Mouse (Mus musculus) liver, embryonic 15.5 days (tissue): ENCODE measurements around the gene Dlg4. TPM values are rescaled to one million over a fixed set of nuclear protein-coding genes. Genes with fewer than 3 reads are reported as not detected.

ENCODE experiments used
- ATAC-seq: fragments of 200-750 bp; cut with Nextera tagmentation; 2 replicates; pipeline ENCODE4 v1.8.0; 2017; ENCODE audit warnings: moderate number of reproducible peaks, mild to moderate bottlenecking, moderate library complexity; ENCODE audit not compliant: insufficient read depth
- H3K27ac ChIP-seq: fragments of 300-500 bp; sonication (generic); replicated peaks from 2 replicates; pipeline ENCODE4 v1.5.1; 2015; ENCODE audit warnings: mild to moderate bottlenecking, inconsistent platforms
- H3K27me3 ChIP-seq: fragments of 300-500 bp; sonication (generic); 2 replicates; pipeline ENCODE4 v1.6.1; 2015; ENCODE audit warnings: mild to moderate bottlenecking, inconsistent platforms
- H3K36me3 ChIP-seq: fragments of 300-500 bp; sonication (generic); replicated peaks from 2 replicates; pipeline ENCODE4 v1.6.1; 2015; ENCODE audit warnings: moderate library complexity, mild to moderate bottlenecking, inconsistent platforms
- H3K4me1 ChIP-seq: fragments of 300-500 bp; sonication (generic); replicated peaks from 2 replicates; pipeline ENCODE4 v1.6.1; 2015; ENCODE audit warnings: inconsistent platforms
- H3K4me2 ChIP-seq: fragments of 300-500 bp; sonication (generic); 2 replicates; pipeline ENCODE4 v1.6.1; 2015; ENCODE audit warnings: moderate library complexity, mild to moderate bottlenecking, inconsistent platforms
- H3K4me3 ChIP-seq: fragments of 300-500 bp; sonication (generic); replicated peaks from 2 replicates; pipeline ENCODE4 v1.5.1; 2015; ENCODE audit warnings: mild to moderate bottlenecking, inconsistent platforms
- H3K9ac ChIP-seq: fragments of 300-500 bp; sonication (generic); 2 replicates; pipeline ENCODE4 v1.6.1; 2015; ENCODE audit warnings: moderate library complexity, mild to moderate bottlenecking, inconsistent platforms
- H3K9me3 ChIP-seq: fragments of 300-500 bp; sonication (generic); replicated peaks from 2 replicates; pipeline ENCODE4 v1.6.1; 2016; ENCODE audit warnings: inconsistent platforms
- WGBS: fragments of 180-500 bp; shearing (Covaris S2); methylation state at CpG from one replicate; pipeline ENCODE4 v1.1.7; 2015; ENCODE audit warnings: mixed read lengths; ENCODE audit not compliant: insufficient replicate concordance; 5-methylcytosine and 5-hydroxymethylcytosine counted together
- polyA plus RNA-seq: library from polyadenylated mRNA; unstranded; fragments of >200 nt; fragmentation: Nextera tagmentation; extraction: Ambion mirVana; gene quantifications from 2 replicates; pipeline ENCODE4 v1.2.1, GENCODE M21; 2015

Gene Dlg4
- polyA plus RNA-seq, 1 experiment from 2014 or later, result 0.63 TPM

DNA sequence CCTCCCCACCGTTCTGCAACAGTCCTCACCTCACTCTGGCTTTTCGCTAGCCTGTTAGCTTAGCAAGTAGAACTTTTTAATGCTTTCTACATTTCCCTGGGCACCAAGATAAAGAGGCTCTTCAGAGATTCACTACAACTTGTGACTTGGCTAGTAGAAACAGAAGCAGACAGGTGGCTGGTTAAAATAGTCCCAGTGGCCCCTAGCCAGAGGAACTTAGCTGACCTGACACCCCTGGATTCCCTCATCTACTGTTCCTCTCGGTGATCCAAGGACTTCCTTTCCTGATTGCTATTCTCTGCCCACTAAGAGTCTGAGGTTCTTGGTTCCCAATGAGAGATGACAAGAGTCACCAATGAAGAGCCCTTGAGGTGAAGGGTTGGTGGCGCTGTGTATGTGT is 33.4 kb upstream of the Dlg4 start:
- Histone ChIP-seq H3K9me3 (no peaks in the 10 kb centered on the region), H3K4me2 (peak overlapping the region; percentile 96), H3K4me1 (peaks cover 39% of the 10 kb centered on the region), H3K4me3 (0 out of 2 replicates have a peak overlapping the region, but pooled peaks have one; percentile 86), H3K36me3 (peaks cover 56% of the 10 kb centered on the region), H3K27me3 (no peaks in the 10 kb centered on the region), H3K27ac (peak overlapping the region; percentile 98; the same call in 1 of the 2 replicates), H3K9ac (no peak overlapping the region)
- ATAC-seq, result no peak
- 80% methylated on average over 4 of the region's 4 CpGs for WGBS

DNA sequence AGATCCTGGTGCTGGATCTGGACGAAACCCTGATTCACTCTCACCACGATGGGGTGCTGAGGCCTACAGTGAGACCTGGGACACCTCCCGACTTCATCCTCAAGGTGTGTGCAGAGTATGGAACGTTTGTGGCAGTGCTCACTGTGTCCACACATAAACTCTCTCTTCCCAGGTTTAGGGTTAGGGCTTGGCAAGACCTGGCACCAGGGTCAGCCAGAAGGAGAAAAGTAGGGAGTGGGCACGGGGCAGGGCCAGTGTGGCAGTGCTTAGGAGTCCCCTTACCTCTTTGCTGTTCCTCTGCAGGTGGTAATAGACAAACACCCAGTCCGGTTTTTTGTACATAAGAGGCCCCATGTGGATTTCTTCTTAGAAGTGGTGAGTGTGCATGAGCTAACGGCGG is 32.3 kb upstream of the Dlg4 start:
- no peak overlapping the region for H3K9ac ChIP-seq
- WGBS, result 78% methylated on average over 8 of the region's 8 CpGs
- ATAC-seq, result no peak
- H3K9me3 ChIP-seq, result no peaks in the 10 kb centered on the region
- no peak overlapping the region for H3K27ac ChIP-seq
- H3K4me3 ChIP-seq, result no peak overlapping the region
- no peak overlapping the region for H3K4me2 ChIP-seq
- H3K27me3 ChIP-seq, result no peaks in the 10 kb centered on the region
- peaks cover 62% of the 10 kb centered on the region for H3K36me3 ChIP-seq
- H3K4me1 ChIP-seq, result peaks cover 31% of the 10 kb centered on the region

DNA sequence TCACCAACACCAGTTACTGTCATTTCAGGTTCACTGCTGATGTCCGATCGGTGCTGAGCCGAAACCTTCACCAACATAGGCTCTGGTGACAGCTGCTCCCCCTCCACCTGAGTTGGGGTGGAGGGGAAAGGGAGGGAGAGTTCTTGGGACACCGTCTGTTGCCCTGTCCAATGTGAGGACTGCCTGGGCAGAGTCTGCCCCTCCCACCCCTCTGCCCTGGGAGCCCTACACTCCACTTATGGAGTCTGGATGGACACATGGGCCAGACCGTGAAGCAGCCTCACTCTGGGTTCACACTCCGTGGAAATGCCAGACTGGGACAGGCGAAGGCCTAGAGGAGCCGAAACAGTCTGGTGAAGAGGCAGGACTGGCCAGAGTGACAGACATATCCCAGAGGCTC is 26.8 kb upstream of the Dlg4 start:
- Histone ChIP-seq H3K9me3 (no peaks in the 10 kb centered on the region), H3K4me1 (peaks cover 37% of the 10 kb centered on the region), H3K36me3 (peaks cover 75% of the 10 kb centered on the region), H3K4me3 (no peak overlapping the region), H3K27ac (peak overlapping the region; percentile 98), H3K4me2 (no peak overlapping the region), H3K27me3 (no peaks in the 10 kb centered on the region), H3K9ac (no peak overlapping the region)
- WGBS, result 90% methylated on average over 8 of the region's 8 CpGs
- ATAC-seq, result no peak

DNA sequence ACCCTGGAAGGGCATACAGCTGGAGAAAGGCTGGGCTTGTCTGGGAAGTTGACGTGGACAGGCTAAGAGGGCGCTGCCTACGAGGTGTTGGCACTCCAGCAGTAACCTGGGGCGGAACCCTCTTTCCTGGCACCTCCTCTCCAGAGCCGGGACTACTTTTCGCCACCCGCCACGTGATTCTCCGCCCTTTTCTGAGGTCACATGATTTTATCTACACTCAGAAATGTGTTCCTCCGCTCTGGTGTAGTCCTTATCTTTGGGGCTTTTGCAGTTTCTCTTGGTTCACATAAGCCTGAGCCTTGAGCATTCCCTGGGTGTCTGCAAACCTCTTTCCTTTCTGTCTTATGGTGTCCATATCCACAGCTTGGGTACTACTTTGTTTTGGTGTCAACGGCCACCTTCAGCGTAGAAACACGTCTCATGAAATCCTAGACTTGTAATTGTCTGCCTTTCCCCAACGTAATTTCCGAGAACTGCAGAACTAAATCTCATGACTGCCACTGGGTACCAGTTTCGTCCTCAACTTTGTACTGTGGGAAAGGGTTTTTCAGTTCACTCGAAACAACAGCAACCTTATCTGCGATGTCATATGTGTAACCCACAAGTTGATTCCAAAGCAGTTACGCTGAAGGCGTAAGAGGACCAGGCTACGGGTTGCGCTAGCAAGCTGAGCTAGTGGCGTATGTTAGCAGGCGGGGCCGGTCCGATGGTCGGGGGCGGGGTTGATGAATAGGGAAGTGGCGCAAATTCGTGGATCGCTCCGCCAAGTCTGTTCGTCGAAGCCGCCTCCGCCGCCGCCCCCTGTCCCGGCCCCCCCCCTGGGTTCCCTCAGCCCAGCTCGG is 25.7 kb upstream of the Dlg4 start, which contains the start of gene Gabarap:
TSS of gene Gabarap (plus strand) at position 294 of the 842 bp plus-strand sequence.
- Histone ChIP-seq H3K9ac (peak within 1 kb of the TSS; percentile 87), H3K4me3 (peak within 1 kb of the TSS; percentile 87), H3K9me3 (no peaks in the 10 kb centered on the region), H3K27me3 (no peaks in the 10 kb centered on the region), H3K4me2 (peak within 1 kb of the TSS; percentile 90), H3K4me1 (peaks cover 39% of the 10 kb centered on the region), H3K27ac (peak within 1 kb of the TSS; percentile 98), H3K36me3 (peaks cover 65% of the 10 kb centered on the region)
- ATAC-seq, result peak; percentile 72
- WGBS, result under 1% methylated on average over 40 of the region's 40 CpGs

DNA sequence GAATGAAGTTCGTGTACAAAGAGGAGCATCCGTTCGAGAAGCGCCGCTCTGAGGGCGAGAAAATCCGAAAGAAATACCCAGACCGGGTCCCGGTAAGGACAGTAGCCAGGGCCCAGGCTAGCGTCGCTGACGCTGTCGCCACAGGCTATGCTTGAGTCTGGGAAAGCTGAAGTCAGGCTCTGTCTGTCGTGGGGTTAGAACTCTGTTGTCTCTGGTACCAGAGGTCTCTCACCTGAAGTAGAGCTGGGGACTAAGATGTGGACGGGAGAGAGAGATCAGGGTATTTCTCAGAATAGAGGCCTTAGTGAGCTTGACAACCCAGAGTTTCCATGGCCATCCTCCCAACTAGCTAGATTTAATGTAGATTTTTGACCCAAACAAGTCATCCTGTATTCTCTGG is 25.0 kb upstream of the Dlg4 start:
- ATAC-seq, result peak; percentile 13; the same call in 1 of the 2 replicates
- Histone ChIP-seq H3K9ac (peak overlapping the region; percentile 87), H3K27me3 (no peaks in the 10 kb centered on the region), H3K4me3 (peak overlapping the region; percentile 87), H3K9me3 (no peaks in the 10 kb centered on the region), H3K27ac (peak overlapping the region; percentile 98), H3K4me1 (peaks cover 39% of the 10 kb centered on the region), H3K36me3 (peaks cover 58% of the 10 kb centered on the region), H3K4me2 (peak overlapping the region; percentile 90)
- WGBS, result under 1% methylated on average over 15 of the region's 15 CpGs

DNA sequence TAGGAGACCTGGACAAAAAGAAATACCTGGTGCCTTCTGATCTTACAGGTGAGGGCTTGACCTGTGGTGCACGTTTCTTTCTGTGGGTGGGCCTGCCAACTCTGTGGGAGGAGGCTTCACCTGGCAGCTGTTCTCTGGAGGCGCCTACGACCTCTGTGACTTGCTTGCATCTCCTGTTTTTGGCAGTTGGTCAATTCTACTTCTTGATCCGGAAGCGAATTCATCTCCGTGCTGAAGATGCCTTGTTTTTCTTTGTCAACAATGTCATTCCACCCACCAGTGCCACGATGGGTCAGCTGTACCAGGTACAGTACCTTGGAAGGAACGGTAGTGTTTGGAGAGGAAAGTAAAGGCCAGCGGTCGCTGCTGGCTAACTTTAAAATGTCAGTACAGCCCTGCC is 24.3 kb upstream of the Dlg4 start:
- Histone ChIP-seq H3K36me3 (peaks cover 52% of the 10 kb centered on the region), H3K9ac (peak overlapping the region; percentile 87), H3K9me3 (no peaks in the 10 kb centered on the region), H3K4me1 (peaks cover 45% of the 10 kb centered on the region), H3K4me3 (peak overlapping the region; percentile 87), H3K27me3 (no peaks in the 10 kb centered on the region), H3K4me2 (peak overlapping the region; percentile 90), H3K27ac (peak overlapping the region; percentile 39; the same call in 1 of the 2 replicates)
- 77% methylated on average over 10 of the region's 10 CpGs for WGBS
- no peak for ATAC-seq

DNA sequence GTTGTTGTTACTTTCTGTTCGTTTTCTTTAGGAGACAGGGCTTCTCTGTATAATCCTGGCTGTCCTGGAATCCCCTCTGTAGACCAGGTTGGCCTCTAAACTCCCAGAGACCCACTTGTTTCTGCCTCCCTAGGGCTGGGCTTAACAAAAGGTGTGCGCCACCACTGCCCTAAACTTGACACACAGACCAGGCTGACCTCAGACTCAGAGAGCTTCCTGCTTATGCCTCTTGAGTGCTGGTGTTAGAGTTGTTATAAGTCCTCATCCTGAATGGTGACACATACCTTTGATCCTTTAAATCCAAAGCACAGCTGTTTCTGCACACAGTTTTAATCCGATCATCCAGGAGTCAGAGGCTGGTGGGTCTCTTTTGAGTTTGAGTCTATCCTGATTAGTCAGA is 23.8 kb upstream of the Dlg4 start:
- H3K27ac ChIP-seq, result peak overlapping the region; percentile 39; the same call in 1 of the 2 replicates
- H3K36me3 ChIP-seq, result peaks cover 51% of the 10 kb centered on the region
- peak overlapping the region; percentile 90 for H3K4me2 ChIP-seq
- no peak for ATAC-seq
- peak overlapping the region; percentile 7; the same call in 1 of the 2 replicates for H3K9ac ChIP-seq
- H3K4me1 ChIP-seq, result peaks cover 51% of the 10 kb centered on the region
- no peaks in the 10 kb centered on the region for H3K27me3 ChIP-seq
- WGBS, result 83% methylated on average over 3 of the region's 3 CpGs
- H3K9me3 ChIP-seq, result no peaks in the 10 kb centered on the region
- peak overlapping the region; percentile 87 for H3K4me3 ChIP-seq

DNA sequence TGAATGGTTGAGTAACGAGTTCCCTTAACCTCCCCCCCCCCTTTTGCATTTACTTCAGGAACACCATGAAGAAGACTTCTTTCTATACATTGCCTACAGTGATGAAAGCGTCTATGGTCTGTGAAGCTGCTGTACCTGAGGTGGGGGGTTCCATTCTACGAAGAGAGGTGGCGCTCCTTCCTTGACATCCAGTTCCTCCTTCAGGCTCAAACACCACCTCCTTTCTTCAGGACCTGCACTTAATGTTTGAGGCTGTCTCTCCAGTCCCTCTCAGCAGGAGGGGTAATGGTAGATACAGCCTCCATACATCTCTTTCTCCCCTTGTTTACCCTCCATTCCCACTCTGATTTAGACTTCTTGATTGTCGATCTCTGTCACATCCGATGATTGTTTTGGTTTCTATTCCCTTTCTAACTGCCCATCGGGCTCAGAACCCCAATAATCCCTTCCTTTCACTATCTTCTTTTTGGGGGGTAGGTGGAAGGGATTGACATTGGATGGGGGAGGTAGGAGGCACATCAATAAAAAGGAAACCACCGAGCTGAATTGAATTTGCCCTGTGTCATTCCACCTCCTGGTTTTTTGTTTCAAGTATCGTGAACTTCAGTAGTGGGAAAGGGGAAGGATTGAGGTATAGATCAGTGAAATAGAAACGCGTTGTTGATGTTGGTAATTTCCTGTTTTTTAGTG is 22.2 kb upstream of the Dlg4 start:
- H3K4me3 ChIP-seq, result peak overlapping the region; percentile 89
- H3K36me3 ChIP-seq, result peaks cover 51% of the 10 kb centered on the region
- peak overlapping the region; percentile 95 for H3K4me2 ChIP-seq
- WGBS, result 77% methylated on average over 11 of the region's 11 CpGs
- no peak for ATAC-seq
- H3K9ac ChIP-seq, result peak overlapping the region; percentile 31; the same call in 1 of the 2 replicates
- no peaks in the 10 kb centered on the region for H3K27me3 ChIP-seq
- H3K27ac ChIP-seq, result peak overlapping the region; percentile 99
- H3K4me1 ChIP-seq, result peaks cover 62% of the 10 kb centered on the region
- no peaks in the 10 kb centered on the region for H3K9me3 ChIP-seq

DNA sequence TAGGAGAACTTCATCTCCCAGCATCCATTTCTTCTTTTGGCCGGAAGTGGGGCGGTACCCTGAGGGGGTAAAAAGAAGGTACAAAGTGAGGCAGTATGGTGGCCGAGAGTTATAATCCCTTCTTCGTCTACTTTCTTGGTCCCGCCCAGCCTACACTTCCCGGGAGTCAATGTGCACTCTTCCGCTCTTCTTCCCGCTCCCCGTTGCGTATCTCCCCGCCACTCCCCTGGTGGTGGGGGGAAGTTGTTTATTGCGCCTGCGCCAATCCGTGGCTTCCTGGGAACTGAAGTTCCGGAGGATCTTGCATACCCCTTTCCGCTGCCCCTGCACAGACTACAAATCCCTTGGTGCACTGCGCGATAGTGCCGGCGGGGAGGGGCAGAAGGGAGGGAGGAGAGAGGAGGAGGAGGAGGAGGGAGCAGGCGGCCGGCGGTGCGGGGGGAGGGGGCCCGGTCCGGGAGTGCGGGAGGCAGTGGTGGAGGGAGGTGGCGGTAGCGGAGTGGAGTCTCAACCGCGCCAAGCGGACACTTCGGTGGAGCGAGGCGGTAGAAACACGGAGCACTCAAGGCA is 21.3 kb upstream of the Dlg4 start, which contains the start of gene Phf23:
TSS of gene Phf23 (plus strand) at position 387 of the 570 bp plus-strand sequence.
- under 1% methylated on average over 36 of the region's 36 CpGs for WGBS
- ATAC-seq, result peak; percentile 76

DNA sequence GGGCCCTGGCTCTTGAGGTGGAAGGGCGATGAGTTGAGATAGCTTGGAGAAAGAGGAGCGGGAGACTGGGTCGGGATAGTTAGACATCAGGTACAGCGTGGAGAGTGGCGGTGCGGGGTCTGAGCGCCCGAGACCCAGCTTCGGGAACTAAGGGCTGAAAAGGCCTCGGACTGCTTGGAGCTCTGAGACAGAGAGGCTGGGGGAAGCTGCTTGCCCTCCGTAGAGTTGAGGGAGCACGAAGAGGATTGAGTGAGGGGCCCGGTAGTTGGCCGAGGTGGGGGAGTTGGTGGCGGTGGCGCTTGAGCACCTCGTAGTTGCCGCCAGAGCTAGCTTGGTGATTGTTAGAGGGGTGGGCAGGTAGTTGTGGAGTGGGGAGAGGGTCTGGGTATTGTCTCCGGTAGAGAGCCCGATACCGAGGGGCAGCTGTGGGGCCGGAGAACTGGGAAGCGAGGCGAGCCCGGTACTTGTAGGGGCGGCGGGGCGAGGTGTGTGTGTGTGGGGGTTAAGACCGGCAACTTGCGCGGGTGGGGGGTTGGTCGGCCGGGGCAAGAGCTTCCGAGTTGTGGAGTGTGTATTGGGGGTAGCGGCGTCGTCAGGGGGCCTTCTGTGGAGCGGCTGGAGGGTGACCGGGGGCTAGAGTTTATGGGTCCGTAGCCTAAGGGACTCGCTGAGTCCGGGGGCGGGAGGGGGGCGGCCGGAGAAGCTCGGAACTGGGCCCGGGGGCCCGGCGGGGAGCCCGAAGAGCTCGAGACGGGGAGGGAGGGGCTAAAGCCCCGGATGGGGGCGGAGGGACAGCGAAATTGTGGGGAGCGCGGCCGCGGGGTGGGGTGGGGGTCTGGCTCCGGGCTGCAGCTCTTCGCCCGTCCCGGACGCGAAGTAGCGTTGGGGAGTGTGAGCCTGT is 20.3 kb upstream of the Dlg4 start:
- H3K9me3 ChIP-seq, result no peaks in the 10 kb centered on the region
- H3K4me3 ChIP-seq, result peak overlapping the region; percentile 89
- ATAC-seq, result peak; percentile 5
- H3K4me2 ChIP-seq, result peak overlapping the region; percentile 95
- peaks cover 67% of the 10 kb centered on the region for H3K4me1 ChIP-seq
- H3K27ac ChIP-seq, result peak overlapping the region; percentile 99
- H3K9ac ChIP-seq, result peak overlapping the region; percentile 99
- no peaks in the 10 kb centered on the region for H3K27me3 ChIP-seq
- 1% methylated on average over 66 of the region's 66 CpGs for WGBS
- peaks cover 51% of the 10 kb centered on the region for H3K36me3 ChIP-seq

More for the DNA sequence above, 21.3 kb upstream of the Dlg4 start, which contains the start of gene Phf23:
- peak within 1 kb of the TSS; percentile 95 for H3K4me2 ChIP-seq
- no peaks in the 10 kb centered on the region for H3K27me3 ChIP-seq
- H3K4me1 ChIP-seq, result peaks cover 63% of the 10 kb centered on the region
- H3K4me3 ChIP-seq, result peak within 1 kb of the TSS; percentile 89
- H3K9ac ChIP-seq, result peak within 1 kb of the TSS; percentile 99
- H3K9me3 ChIP-seq, result no peaks in the 10 kb centered on the region
- peak within 1 kb of the TSS; percentile 99 for H3K27ac ChIP-seq
- H3K36me3 ChIP-seq, result peaks cover 51% of the 10 kb centered on the region
